Mouse (Mus musculus): Measurements from ENCODE around the gene Nebl. TPM values are rescaled to one million over a fixed set of nuclear protein-coding genes. Genes with fewer than 3 reads are reported as not detected.

Nebl gene
- total RNA-seq, 2 experiments from 2014 or later: 335 to 343 TPM

DNA sequence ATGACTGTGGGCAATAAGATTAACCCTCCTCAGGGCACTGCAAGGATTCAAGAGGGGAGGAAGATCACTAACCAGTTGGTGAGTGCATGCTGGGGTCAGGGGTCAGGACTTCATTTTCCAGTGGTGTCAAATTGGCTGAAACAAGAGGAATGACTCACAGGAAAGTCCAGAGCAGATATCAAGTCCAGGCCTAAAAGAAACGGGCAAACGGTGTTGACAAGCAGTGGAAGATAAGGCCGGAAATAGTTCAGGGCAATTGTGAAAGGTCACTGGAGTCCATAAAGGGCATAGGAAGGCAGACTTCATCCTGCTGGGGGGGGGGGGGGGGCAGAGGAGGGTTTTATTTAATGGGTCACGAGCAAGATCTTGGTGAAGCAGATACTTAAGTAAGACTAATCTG lies 207.5 kb downstream of the Nebl start:
- peak; percentile 54 to 66 for DNase-seq

DNA sequence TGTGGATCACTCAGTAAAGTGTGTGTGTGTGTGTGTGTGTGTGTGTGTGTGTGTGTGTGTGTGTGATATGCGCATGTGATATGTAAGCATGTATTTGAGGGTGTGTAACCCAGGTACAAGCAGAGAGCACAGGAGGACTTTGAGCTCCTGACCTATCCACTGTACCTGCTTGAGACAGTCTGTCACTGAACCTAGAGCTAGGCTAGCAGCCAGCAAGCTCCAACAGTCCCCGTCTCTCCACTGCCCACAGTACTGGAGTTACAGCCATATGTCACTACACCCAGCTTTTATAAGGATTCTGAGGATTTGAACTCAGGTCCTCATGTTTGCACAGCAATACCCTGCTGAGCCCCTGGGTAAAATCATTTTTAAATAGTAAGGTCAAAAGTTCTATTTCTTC lies 215.6 kb downstream of the Nebl start:
- no peak for DNase-seq

DNA sequence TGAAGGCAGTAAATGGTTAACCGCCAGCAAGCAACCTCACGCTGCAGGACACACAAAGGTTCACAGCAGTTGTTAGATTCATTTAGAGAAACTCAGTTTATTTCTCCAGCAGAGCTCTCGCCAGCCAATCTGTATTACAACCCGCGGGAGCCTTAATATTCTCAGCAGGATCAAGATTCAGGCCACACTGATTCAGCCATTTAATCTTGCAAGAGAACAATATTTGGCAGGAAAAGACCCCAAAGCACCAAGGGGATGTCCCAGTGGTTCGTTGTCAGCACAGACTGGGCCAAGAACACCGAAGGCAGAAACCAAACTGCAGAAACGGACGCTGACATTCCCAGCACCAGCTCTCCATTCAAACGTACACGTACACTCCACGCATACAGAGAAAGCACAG lies 216.5 kb downstream of the Nebl start:
- no peak for DNase-seq

DNA sequence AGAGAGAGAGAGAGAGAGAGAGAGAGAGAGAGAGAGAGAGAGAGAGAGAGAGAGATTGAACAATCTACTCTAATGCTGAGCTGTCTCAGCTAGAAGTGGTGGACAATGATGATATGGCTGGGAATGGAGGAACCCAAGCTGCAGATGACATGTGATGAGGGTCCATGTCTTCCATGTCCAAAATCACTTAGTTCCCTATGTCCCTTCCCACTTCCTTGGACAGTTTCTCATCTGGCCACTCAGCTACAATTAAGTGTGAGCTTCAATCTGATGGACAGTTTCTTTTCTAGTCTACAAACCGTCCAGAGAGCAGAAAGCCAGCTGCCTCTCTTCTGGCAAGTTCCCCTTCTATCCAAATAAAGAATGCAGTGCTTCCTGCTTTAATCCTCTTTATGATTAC lies 221.3 kb downstream of the Nebl start:
- DNase-seq: no peak

DNA sequence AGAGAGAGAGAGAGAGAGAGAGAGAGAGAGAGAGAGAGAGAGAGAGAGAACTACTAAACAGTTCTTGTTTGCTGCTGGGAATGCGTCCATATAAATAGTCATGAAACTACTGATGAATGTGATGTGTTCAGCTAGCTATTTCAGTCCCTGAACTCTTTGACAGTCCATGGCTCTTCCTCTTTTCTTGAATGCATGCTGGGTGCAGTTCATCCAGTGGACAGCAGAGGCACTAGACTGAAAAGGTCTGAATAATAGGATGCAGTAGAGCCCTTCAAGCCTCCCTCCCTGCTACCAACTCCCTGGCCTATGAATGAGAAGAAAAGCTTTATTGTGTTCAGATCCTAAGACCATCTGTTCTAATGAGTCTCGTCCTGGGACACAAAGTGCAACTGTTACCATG lies 223.9 kb downstream of the Nebl start:
- DNase-seq: no peak

DNA sequence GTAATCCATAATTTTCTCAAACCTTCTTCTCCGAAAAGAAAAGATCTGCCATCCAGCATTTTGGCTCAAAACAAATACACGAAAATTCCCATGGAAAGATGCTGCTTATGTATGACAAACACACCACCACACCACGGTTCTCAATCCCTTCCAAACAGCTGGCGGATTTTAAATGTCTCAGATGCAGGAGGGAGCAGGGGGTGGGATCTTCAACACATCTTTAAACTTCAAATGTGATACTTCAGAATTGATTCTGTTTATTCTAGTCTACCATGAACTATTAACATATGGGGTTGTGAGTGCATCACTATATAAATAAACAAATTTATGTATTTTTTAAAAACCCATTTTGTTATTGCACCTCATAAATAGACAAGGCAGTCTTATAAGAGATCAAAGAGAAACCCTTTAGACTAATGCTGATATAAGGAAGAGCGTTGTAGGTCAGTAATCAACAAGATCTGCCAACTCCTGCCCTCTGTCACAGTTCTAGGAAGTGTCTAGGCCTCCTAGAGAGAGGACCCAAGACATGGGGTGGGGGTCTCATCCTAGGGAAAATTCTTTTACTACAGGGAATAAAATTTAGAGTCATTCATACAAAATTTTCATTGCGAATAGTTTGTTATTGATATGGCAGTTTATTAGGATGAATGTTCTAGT lies 227.0 kb downstream of the Nebl start:
- DNase-seq: no peak

DNA sequence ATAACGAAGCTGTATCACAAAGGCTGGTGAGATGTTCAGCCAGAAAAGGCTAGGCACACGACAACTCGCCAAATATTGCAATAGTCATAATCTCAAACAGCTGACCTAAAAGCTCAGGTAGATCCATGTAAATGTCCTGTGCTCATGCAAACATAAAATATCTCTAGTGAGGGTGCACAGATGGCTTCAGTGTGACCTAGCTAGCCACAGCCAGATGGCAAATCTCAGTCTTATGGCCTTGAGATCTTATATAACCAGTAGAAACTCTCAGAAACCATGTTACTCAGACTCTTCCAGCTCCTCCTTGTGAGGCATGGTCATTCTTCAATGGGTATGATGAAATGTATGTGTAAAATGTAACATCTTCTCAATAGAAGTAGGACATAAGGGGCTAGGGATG lies 230.2 kb downstream of the Nebl start:
- no peak for DNase-seq

DNA sequence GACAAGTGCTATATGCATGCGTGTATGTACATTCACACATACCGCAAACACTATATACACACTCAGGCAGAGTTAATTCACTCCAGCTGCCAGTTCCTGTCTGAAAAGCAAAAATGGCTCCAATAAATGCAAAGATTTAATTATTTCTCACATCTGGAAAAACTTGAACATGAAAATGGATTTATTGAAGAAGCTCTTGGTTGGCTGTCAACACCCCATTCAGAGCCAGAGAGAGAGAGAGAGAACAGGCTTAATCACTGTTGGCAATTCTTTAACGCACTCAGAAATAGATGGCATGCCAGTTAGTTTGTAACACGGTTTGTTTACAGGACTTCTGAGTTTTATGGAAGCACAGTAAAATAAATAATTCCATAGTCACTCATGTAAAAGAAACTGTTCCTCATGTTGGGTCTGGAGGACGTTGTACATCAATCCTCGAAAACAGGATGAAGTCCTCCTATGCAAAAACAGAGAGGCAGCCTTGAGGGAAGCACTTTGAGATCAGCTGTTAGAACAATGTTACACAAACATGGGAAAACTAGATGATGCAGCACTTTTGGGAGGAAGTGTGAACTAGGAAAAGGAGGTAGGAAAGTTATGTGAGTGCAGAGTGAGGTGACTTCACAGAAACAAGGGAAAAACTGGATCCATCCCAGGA lies 265.6 kb downstream of the Nebl start:
- DNase-seq: no peak

DNA sequence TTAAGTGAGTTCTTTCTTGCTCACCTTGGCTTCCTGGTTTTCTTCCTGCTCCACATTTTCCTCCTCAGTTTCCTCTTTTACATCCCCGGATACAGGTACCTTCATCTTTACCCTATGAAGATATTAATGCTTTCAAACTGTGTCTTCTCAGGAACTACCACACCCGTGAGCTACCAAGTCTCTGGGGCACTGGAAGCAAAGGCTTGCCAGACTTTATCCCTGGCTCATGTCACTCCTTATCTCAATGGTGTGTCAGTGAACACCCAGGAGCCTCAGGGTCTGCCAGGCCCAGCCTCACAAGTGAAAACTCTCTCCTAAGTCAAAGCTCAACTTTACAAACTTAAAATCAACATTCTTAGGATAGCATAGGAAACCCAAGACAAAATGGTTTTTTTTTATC lies 270.8 kb downstream of the Nebl start:
- peak; percentile 44 to 59 for DNase-seq

DNA sequence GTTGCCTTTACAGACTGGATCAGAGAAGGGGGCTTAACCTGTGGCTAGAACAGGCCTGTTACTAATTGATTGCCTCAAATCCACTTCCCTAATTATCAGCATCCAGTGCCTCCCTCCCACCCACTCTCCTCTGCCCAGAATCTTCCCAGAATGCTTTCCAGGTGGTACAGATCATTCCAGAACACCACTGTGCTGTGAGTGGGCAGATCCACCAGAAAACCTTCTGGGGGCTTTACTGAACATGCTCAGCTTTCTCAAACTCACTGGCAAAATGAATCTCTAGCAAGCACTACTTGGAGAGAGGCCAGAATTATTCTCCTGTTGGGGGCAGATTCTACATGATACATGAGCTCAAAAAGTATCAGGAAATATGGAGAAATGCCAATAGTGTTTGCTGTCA lies 277.6 kb downstream of the Nebl start:
- no peak for DNase-seq

DNA sequence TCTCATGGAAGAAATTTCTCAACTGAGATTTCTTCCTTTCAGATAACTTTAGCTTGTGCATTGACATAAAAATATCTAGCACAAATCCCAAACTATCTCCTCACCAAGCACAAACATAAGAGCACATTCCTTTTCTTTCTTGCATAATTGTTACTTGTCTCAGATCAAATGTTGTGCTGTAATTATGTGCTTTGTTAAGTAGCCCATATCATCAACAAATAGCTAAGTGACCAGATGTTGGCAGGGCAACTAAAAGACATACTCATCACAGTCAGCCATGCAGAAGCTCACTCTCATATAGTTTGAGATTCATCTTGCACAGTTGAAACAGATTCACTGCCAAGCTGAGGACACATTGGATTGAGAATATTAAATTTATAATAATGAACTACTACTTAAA lies 282.9 kb downstream of the Nebl start:
- no peak for DNase-seq

DNA sequence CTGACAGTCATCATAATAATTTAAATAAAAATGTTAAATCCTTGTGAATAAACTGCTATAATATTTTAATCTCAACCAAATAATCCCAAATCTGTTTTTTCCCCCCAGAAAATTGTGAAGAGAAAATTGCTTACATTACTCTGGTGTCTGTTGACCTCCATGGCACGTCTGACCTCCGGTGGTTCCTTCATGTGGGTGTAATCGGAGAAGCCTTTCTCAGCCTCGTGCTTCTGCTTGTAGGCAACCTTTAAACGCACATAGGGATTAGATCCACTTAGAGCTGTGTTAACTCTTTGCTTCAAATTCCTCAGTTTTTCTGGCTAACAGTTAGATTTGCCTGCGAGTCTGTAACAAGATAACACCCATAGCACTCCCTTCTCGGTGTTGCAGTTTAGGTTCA lies 287.7 kb downstream of the Nebl start:
- DNase-seq: no peak

DNA sequence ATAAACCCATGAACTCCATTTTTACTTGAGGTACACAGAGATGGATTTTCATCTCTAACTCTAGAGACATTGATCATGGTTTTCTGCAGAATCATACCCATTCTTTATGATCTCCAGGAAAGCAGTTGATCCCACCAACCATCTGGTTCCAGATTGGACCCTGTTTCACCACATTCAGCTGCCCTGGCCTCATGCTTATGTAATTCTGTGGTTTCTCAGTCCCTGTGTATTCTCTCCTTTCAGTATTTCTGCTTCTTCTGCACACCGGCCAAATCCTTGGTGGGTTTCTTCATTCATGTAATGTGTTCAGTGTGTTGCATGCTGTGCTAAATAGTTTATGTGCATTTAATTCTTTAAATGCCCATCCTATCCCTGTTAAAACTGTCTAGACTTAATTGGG lies 292.9 kb downstream of the Nebl start:
- no peak for DNase-seq

DNA sequence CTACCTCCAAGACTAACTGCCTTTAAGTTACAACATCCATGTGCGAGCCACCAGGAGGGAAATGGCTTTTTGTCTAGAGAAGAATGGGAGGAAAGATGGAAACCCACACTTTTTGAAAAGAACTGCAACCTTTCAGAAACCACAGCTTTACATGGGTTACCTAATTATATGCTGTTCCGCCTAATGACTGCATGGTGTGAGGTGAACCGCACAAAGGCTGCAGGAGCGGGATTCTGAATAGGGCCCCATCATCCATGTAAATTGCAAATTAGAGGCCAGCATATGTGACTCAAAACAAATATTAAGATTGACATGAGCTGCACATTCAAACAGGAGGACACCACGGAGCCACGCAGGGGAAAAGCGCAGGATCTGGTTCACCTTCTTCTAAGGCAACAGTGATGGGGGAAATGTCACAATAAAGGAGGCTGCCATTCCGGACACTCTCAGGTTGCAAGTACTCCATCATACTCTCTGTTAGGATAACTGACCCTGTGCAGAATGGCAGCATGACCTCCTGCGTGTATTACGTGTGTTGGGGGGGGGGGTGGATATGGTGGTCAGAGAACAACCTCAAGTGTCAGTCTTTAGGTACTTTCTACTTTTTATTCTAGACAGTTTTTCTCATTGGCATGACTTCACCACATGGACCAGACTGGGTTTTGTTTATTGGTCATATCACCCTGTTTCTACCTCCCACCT lies 294.4 kb downstream of the Nebl start:
- no peak for DNase-seq

DNA sequence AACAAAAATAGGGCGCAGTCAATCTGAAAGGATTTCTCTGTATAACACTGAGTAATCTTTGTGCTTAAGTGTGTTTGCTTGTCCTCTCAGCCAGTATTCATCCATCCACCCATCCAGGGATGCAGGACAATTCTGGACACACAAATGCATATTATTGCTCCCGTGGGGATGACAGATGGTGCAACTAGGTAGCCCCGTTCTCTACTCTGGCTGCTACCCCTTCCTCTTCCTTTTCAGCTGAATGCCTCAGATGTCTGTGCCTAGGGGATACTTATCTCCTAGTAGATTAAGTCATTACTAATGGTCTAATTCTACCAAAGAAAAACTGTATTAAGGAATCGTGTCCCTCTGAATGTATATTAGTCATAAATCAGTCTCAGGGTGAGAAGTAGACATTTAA lies 296.0 kb downstream of the Nebl start:
- no peak for DNase-seq

DNA sequence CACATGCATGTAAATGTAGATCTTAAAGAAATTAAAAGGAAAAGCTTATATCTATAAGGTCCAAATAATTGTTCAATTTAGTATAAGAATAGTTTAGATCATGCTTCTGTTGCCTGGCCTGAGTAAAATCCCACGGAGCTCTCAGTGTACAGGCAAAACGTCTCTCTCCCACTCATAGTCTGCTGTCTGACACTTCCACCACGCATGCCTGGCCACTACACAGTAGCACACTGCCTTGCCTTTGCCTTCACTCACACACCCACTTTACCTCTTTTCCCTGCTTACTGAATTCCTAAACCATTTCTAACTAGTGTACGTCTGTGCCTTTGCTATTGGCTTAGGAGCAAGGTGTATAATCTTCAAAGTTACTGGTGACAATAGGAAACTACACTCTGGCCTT lies 302.2 kb downstream of the Nebl start:
- DNase-seq: no peak

DNA sequence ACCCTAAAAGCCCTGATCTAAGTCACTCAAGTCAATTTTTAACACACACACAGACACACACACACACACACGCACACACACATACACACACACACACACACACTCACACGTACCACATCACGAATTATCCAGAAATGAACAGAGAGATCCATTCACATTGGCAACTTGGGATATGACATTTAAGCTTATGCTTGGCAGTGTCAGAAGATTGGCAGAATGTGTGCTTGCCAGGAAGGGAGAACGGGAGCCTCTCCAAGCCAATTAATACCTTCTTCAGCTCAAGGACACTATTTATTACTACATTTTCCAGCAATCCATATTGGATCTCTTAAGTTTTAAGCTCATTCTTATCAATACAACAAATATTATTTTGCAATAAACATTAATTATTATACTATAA lies 303.1 kb downstream of the Nebl start:
- peak in 1 of 2 experiments; percentile 11 for DNase-seq

DNA sequence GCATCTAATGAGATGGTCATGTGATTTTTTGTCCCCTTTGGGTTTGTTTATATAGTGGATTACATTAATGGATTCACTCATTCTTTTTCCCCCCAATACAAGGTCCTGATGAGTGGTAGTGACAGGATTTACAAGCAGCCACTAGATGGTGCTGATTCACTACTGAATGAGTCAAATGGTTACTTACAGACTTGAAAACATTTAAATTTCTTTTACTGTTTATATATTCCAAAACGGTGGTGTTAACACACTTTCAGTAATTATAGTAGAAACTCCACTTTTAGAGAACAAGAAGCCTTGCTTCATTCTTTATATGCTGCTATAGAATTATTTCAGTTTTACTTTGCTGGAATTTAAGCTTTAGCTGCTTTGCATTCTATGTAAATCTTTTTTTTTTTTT lies 308.3 kb downstream of the Nebl start:
- DNase-seq: peak; percentile 11 to 53

DNA sequence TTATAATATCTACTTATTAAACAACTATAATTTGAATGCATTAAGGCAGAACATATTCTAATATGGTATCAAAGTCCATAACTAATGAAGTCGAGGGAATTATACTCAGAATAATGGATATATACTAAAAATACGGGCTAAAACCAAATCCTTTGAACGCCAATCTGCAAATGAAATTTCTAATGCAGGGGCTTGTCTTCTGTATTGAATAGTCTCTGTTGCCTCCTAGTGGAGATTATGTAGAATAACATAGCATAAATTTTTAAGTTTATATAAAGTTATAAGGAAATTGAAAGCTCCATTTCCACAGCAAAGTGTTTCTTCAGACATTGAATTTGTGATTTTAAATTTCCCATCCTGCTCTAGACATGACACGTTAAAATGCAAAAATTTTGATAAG lies 315.9 kb downstream of the Nebl start:
- DNase-seq: no peak

DNA sequence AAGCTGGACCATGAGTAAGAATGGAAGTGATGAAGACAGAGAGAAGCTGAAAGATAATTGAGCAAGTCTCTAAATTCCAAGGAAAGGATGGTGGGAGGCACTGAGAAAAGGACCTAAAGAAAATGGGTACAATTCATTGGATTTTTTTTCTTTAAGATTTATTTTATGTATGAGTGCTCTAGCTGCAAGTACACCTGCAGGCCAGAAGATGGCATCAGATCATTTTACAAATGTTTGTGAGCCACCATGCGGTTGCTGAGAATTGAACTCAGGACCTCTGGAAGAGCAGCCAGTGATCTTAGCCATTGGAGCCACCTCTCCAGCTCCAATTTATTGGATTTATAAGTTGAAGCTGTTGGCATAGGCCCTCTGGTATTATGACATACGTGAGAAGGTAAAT lies 316.9 kb downstream of the Nebl start:
- no peak for DNase-seq

DNA sequence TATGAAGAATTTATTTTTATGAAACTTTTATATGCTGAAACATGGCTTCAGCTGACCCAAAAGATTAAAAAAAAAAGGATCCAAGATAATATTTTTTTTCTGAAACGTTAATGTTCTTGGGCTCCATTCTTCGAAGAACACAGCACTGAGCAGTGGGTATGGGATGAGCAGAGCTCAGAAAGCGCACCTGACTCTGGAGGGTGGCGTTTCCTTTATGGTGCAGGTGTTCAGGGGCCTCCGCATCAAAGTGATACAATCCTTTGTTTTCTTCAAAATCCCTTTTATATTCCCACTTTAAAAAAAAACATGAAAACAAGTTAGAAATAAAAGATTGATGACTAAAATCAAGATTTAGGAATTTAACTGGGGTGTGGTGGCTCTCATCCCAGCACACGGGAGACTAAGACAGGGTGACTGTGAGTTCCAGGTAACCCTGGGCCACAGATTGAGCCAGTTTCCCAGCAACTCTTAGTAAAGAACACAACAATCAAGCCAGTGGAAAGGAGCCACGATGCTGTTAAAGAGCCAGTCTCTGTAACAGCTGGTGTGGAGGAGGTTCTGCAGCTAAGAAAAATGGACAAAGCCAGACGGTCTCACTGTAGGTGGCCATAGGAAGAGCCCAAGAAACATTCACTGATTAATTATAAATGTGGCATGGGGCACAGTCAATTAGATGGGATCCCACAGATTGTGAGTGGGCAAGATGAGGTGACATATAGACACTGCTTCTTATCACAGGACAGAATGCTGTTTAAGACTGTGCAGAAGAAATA lies 317.6 kb downstream of the Nebl start:
- no peak for DNase-seq

DNA sequence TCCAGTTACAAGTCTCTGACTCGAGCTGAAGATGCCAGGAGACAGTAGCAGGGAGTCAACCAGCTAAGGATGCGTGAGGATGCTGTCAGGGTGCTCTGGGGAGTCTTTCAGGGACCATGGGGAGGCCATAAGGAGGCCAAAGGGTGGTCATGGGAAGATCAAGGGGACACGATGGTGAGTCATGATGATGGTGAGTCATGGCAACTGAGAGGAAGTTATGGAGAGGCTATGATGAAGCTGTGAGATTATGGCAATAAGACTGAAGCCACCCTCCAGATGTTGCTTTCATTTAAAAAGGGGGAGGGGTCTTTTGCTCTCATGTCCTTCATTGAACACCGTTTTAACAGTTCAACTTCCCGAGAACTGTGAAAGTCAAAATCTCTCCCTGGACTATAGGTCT lies 322.0 kb downstream of the Nebl start:
- no peak for DNase-seq

DNA sequence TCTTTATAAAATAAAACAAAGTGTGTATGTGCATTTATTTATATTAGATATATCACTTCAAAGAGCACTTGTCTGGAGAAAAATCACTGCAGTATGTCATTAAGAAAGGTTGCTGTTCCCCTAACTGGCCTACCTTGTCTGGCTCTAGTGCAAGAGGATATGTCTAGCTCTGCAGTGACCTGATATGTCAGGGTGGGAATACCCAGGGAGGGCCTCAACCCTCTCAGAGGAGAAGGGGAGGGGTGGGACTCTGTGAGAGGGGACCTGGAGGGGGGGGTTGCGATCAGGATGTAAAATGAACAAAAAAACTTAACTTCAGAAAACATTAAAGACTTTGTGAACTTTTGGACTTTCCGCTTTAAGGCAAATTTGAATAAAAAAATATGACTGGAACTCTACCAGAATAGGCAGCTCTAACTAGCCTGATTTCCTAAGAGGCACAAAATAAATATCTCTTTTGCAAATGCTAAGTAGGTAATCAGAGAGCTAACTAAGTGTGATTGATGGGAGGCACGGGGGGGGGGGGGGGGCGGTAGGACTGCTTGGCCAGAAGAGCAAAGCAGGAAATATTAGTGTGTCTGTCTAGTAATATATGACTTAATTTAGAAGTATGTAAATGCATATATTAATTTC lies 325.2 kb downstream of the Nebl start:
- DNase-seq: no peak
